Mouse (Mus musculus) heart, postnatal 0 days (tissue): ENCODE measurements around the gene Ybx2.

Experiments
- CTCF ChIP-seq: IDR thresholded peaks from 2 replicates; pipeline ENCODE4 v1.5.1; 2016; ENCODE audit warnings: antibody characterized with exemption, control low read depth, low read depth
- EP300 ChIP-seq: IDR thresholded peaks from 2 replicates; pipeline ENCODE4 v1.6.1; 2016; ENCODE audit warnings: antibody characterized with exemption, low read depth

- TF ChIP-seq CTCF (no peak), EP300 (no peak)
Observed at GRCm38 (mm10) chr11:69965271-69966005, 29.8 kb downstream of the Ybx2 start.
